Mouse (Mus musculus) liver, embryonic 14.5 days (tissue): ENCODE data around the gene Usp19.

Source experiments
- CTCF ChIP-seq: IDR thresholded peaks from 2 replicates; pipeline ENCODE4 v1.5.1; 2016; ENCODE audit warnings: antibody characterized with exemption, low read depth, control low read depth
- EP300 ChIP-seq: IDR thresholded peaks from 2 replicates; pipeline ENCODE4 v1.6.1; 2016; ENCODE audit warnings: antibody characterized with exemption, low read depth

GRCm38 (mm10) chr9:108523341-108523740 lies 32.9 kb downstream of the Usp19 start:
- TF ChIP-seq CTCF (no peak), EP300 (no peak)
